Mouse (Mus musculus) heart, adult 2 months (tissue): ENCODE measurements around the gene Lrrn4cl. TPM values are rescaled to one million over a fixed set of nuclear protein-coding genes. Genes with fewer than 3 reads are reported as not detected.
"Not testable (repeated sequence)": the region's sequence is repeated elsewhere in the genome, so short reads cannot be mapped to it uniquely, and the experiment has no call there.

ENCODE experiments used
- DNase-seq, 2 experiments: peaks; one replicate each; pipeline ENCODE4 v3.0.0; 2021
- H3K27ac ChIP-seq: fragments of 200-600 bp; 2 replicates; pipeline ENCODE4 v1.8.1; 2022
- H3K27me3 ChIP-seq: fragments of 200-500 bp; 2 replicates; pipeline ENCODE4 v1.6.1; 2012; ENCODE audit warnings: mild to moderate bottlenecking, low read length, inconsistent platforms, mixed read lengths; ENCODE audit not compliant: control insufficient read depth, insufficient read depth
- H3K36me3 ChIP-seq: fragments of 200-500 bp; 2 replicates; pipeline ENCODE4 v1.6.1; 2012; ENCODE audit warnings: low read length, inconsistent platforms; ENCODE audit not compliant: control insufficient read depth, insufficient read depth
- H3K4me1 ChIP-seq: fragments of 200-500 bp; 2 replicates; pipeline ENCODE4 v1.6.1; 2011; ENCODE audit warnings: low read length; ENCODE audit not compliant: control insufficient read depth, insufficient read depth
- H3K4me3 ChIP-seq: fragments of 200-600 bp; 2 replicates; pipeline ENCODE4 v1.8.1; 2022
- H3K79me2 ChIP-seq: fragments of 200-500 bp; replicated peaks from 2 replicates; pipeline ENCODE4 v1.6.1; 2012; ENCODE audit warnings: mild to moderate bottlenecking, inconsistent platforms, low read length, moderate library complexity, mixed read lengths; ENCODE audit not compliant: control insufficient read depth, insufficient read depth
- H3K9ac ChIP-seq: fragments of 200-500 bp; 2 replicates; pipeline ENCODE4 v1.6.1; 2012; ENCODE audit warnings: low read depth, mild to moderate bottlenecking, control low read depth, inconsistent platforms, low read length, mixed read lengths
- CTCF ChIP-seq: fragments of 200-600 bp; IDR thresholded peaks from 2 replicates; pipeline ENCODE4 v1.8.1; 2022; ENCODE audit warnings: antibody characterized with exemption, mild to moderate bottlenecking, moderate library complexity
- EP300 ChIP-seq: fragments of 200-500 bp; IDR thresholded peaks from 2 replicates; pipeline ENCODE4 v1.6.1; 2011; ENCODE audit warnings: low read depth, low read length, control low read depth; ENCODE audit not compliant: insufficient read depth
- POLR2A ChIP-seq: fragments of 200-500 bp; IDR thresholded peaks from 2 replicates; pipeline ENCODE4 v1.6.1; 2011; ENCODE audit warnings: mild to moderate bottlenecking, low read depth, low read length, control low read depth; ENCODE audit not compliant: insufficient read depth
- WGBS: fragments of 180-500 bp; shearing (Covaris S2); methylation state at CpG from one replicate; pipeline ENCODE4 v1.1.7; 2018; 5-methylcytosine and 5-hydroxymethylcytosine counted together
- intact Hi-C: fragments of 180-260 bp; cut with DNase I; formaldehyde crosslinking; loops from one replicate; pipeline ENCODE4 v1.15.1; 2025
- polyA plus RNA-seq: library from polyadenylated mRNA; depleted of rRNA; stranded (reverse); fragments of >200 nt; gene quantifications from 2 replicates; pipeline ENCODE4 v1.2.3, GENCODE M21; 2012
- total RNA-seq, 2 experiments: library from RNA; stranded (reverse); gene quantifications; 2 replicates each; pipeline ENCODE4 v1.2.3; 2021

Gene Lrrn4cl
- total and polyA plus RNA-seq, 3 experiments: 2.6 to 3.8 (median 3.7) TPM

DNA sequence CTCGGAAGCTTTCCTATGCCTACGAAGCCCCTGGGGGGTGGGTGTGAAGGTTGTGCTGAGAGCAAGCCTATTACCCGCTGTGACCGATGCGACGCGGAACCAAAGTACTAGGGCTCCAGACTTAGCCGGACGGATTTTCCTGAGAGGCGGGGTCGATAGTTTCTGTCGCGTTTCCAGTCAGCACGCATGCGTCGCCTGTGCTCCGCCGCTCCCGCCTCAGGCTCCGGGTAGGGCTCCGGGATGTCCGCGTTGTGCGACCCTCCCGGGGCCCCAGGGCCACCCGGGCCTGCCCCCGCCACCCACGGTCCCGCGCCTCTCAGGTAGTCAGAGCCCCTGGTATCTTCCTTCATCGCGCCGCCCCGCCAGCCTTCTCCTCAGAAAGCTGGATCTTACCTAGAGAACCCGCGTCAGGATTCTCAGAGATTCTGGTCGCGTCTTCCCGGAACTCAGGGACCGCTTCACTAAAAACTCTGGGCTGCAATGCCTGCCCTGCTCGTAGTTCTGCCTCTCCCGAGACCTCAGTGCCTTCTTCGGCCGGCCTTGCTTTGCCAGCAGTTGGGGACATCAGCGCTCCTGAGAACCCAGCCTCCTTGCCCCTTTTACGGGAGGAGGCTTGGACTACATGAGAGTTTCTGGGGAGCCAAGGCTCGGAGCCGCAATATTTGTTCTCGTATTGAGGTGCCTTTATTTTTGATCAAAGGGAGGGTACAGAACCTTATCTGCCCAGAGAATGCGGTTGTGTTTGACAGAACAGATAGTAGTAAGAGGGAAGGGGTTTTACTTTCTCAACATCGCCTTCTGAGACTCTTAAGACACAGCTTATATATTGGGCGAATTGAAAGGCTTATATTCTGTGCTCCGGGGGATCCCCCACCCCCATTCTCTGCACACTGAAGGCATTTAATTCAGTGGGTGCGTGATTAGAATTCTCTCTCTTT lies 42.5 kb downstream of the Lrrn4cl start, which contains the start of gene Ints5:
Ints5 (plus strand) TSS at position 177 of the 938 bp plus-strand sequence.
- no peaks in the 10 kb centered on the region for H3K79me2 ChIP-seq
- peak within 1 kb of the TSS; percentile 89 for H3K27ac ChIP-seq
- peak within 1 kb of the TSS; percentile 94 for H3K9ac ChIP-seq
- DNase-seq: peak; percentile 88 to 90
- no peaks in the 10 kb centered on the region; the same call in 1 of the 2 replicates for H3K4me1 ChIP-seq
- TF ChIP-seq EP300 (peak; percentile 81), CTCF (no peak), POLR2A (peak; percentile 86)
- WGBS: 1% methylated on average over 54 of the region's 54 CpGs
- H3K27me3 ChIP-seq: no peaks in the 10 kb centered on the region
- peak within 1 kb of the TSS; percentile 92 for H3K4me3 ChIP-seq
- no peaks in the 10 kb centered on the region; the same call in 1 of the 2 replicates for H3K36me3 ChIP-seq
- intact Hi-C loops: no loop called here

DNA sequence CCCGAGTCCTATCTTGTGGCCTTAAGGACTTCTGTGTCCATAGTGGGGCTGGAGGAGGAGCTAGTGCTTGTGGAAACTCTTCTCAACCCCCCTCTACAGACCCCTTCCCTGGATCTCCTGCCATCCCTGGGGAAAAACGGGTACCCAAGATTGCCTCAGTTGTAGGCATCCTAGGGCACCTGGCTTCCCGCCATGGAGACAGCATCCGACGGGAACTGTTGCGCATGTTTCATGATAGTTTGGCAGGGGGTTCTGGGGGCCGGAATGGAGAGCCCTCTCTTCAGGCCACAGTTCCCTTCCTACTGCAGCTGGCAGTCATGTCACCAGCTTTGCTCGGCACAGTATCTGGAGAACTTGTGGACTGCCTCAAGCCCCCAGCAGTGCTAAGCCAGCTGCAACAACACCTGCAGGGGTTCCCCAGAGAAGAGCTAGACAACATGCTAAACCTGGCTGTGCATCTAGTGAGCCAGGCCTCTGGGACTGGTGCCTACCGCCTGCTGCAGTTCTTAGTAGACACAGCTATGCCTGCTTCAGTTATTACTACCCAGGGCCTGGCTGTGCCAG lies 44.9 kb downstream of the Lrrn4cl start:
- H3K9ac ChIP-seq: no peak overlapping the region
- no peaks in the 10 kb centered on the region for H3K79me2 ChIP-seq
- no peak overlapping the region for H3K4me3 ChIP-seq
- WGBS: 84% methylated on average over 9 of the region's 9 CpGs
- H3K27me3 ChIP-seq: no peaks in the 10 kb centered on the region
- H3K27ac ChIP-seq: no peak overlapping the region
- no peak for DNase-seq
- H3K36me3 ChIP-seq: peaks cover 5% of the 10 kb centered on the region
- TF ChIP-seq POLR2A: no peak
- no peak for TF ChIP-seq CTCF
- no peak for TF ChIP-seq EP300
- intact Hi-C loops: loop anchor here (5.0 kb wide), 2 partner anchors 57 to 73 kb away; partner anchors contain the start of genes Hnrnpul2 and Tut1
- peaks cover 1% of the 10 kb centered on the region; the same call in 1 of the 2 replicates for H3K4me1 ChIP-seq

DNA sequence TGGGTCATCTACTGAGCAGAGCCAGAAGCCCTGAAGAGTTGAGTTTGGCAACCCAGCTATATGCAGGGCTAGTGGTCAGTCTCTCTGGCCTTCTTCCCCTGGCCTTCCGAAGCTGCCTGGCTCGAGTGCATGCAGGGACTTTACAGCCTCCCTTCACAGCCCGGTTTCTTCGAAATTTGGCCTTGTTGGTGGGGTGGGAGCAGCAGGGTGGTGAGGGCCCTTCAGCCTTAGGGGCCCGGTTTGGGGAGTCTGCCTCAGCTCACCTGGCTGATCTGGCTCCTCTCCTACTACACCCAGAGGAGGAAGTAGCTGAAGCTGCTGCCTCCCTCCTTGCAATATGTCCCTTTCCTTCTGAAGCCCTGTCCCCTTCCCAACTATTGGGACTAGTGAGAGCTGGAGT lies 45.7 kb downstream of the Lrrn4cl start:
- not testable (repeated sequence) for H3K9ac ChIP-seq, H3K79me2 ChIP-seq, H3K27ac ChIP-seq, DNase-seq, H3K4me1 ChIP-seq, H3K36me3 ChIP-seq, H3K4me3 ChIP-seq, H3K27me3 ChIP-seq
- WGBS: 80% methylated on average over 5 of the region's 5 CpGs
- intact Hi-C loops: loop anchor here (5.0 kb wide), 2 partner anchors 56 to 74 kb away; partner anchors contain the start of genes Hnrnpul2 and Tut1

DNA sequence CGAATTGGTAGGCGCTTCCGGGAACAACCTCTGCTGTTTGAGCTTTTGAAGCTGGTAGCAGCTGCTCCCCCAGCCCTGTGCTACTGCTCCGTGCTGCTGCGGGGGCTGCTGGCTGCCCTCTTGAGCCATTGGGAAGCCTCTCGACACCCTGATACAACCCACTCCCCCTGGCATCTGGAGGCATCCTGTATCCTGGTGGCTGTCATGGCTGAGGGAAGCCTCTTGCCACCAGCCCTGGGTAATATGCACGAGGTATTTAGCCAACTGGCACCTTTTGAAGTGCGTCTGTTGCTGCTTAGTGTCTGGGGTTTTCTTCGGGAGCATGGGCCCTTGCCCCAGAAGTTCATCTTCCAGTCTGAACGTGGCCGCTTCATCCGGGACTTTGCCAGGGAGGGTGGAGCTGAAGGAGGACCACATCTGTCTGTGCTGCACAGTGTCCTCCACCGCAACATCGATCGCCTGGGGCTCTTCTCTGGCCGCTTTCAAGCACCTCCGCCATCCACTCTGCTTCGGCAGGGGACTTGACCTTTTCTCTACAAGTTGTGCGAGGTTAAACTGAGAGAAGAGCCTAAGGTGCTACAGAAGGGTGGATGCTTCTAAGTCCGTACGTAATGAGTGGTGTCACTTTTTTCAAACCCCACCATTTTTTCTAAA lies 46.8 kb downstream of the Lrrn4cl start:
- TF ChIP-seq EP300: 0 out of 2 replicates have a peak, but pooled peaks have one; percentile 6
- not testable (repeated sequence) for H3K27me3 ChIP-seq, H3K36me3 ChIP-seq, H3K79me2 ChIP-seq, H3K4me1 ChIP-seq
- Histone ChIP-seq H3K27ac (peak overlapping the region; percentile 95), H3K4me3 (peak overlapping the region; percentile 83), H3K9ac (peak overlapping the region; percentile 15)
- WGBS: 10% methylated on average over 21 of the region's 21 CpGs
- peak; percentile 47 to 62 for DNase-seq
- intact Hi-C loops: loop anchor here (5.0 kb wide), 2 partner anchors 55 to 75 kb away; partner anchors contain the start of genes Hnrnpul2 and Tut1

DNA sequence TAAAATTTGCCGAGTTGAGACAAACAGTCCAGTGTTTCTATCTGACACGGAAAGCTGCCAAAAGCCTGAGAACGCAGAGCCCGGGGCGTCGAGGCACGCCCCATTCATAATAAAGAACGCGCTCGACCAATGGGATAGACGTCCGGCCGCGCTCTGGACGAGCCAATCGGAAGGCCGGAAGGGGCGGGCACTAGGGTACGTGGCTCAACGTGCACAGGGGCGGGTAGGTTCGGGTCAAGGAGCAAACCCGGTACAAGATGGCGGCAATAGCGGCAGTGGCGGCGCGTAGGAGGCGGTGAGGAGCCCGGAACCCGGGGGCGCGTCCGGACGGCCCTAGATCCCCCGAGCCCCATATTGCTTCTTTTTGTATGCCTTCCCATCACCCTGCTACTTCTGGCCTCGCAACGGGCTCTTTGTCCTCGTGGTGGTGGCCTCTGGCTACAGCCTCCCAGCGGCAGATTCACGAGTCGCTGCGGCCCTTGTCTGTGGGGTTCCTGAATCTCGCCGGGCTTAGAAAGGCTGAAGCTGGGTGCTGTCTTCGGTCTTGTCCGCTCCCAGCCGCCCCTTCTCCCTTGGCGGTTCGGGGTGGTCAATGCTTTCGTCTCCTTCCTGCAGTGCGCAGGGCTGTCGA lies 47.4 kb downstream of the Lrrn4cl start, which contains the start of gene Ganab:
Ganab (plus strand) TSS at position 207 of the 631 bp plus-strand sequence.
- intact Hi-C loops: loop anchor here (2.0 to 5.0 kb wide), 3 partner anchors 23 to 76 kb away; partner anchors contain the start of genes B3gat3, Hnrnpul2 and Tut1
- Histone ChIP-seq H3K9ac (peak within 1 kb of the TSS; percentile 86), H3K27ac (peak within 1 kb of the TSS; percentile 95), H3K36me3 (peaks cover 5% of the 10 kb centered on the region), H3K4me1 (peaks cover 1% of the 10 kb centered on the region; the same call in 1 of the 2 replicates), H3K4me3 (peak within 1 kb of the TSS; percentile 83), H3K79me2 (no peaks in the 10 kb centered on the region), H3K27me3 (no peaks in the 10 kb centered on the region)
- peak; percentile 94 to 97 for DNase-seq
- TF ChIP-seq CTCF: peak; percentile 47
- TF ChIP-seq POLR2A: peak; percentile 85
- TF ChIP-seq EP300: 0 out of 2 replicates have a peak, but pooled peaks have one; percentile 39
- under 1% methylated on average over 53 of the region's 53 CpGs for WGBS
